Mouse (Mus musculus) hindbrain, embryonic 11.5 days (tissue): ENCODE results near the gene Ap2b1. TPM values are rescaled to one million over a fixed set of nuclear protein-coding genes. Genes with fewer than 3 reads are reported as not detected.
A peak's percentile ranks its signal among the peaks of the same experiment; 100 is the strongest.

Experiments
- ATAC-seq: fragments of 200-750 bp; cut with Nextera tagmentation; 2 replicates; pipeline ENCODE4 v1.8.0; 2017; ENCODE audit warnings: mild to moderate bottlenecking, moderate TSS enrichment, moderate library complexity; ENCODE audit not compliant: low FRiP score
- DNase-seq: peaks from one replicate; pipeline ENCODE4 v3.0.0-alpha.2; 2015; ENCODE audit warnings: low spot score
- H3K27ac ChIP-seq: fragments of 300-500 bp; sonication (generic); 2 replicates; pipeline ENCODE4 v1.5.1; 2014; ENCODE audit warnings: mild to moderate bottlenecking, low read depth, low read length
- H3K27me3 ChIP-seq: fragments of 300-500 bp; sonication (generic); 2 replicates; pipeline ENCODE4 v1.6.1; 2014; ENCODE audit warnings: mild to moderate bottlenecking, low read length, moderate library complexity, mixed read lengths; ENCODE audit not compliant: control insufficient read depth, insufficient read depth
- H3K36me3 ChIP-seq: fragments of 300-500 bp; sonication (generic); 2 replicates; pipeline ENCODE4 v1.6.1; 2014; ENCODE audit warnings: mild to moderate bottlenecking, low read length, moderate library complexity, mixed read lengths; ENCODE audit not compliant: control insufficient read depth, insufficient read depth
- H3K4me1 ChIP-seq: fragments of 300-500 bp; sonication (generic); replicated peaks from 2 replicates; pipeline ENCODE4 v1.6.1; 2014; ENCODE audit warnings: low read length, mixed read lengths; ENCODE audit not compliant: control insufficient read depth, insufficient read depth
- H3K4me2 ChIP-seq: fragments of 300-500 bp; sonication (generic); replicated peaks from 2 replicates; pipeline ENCODE4 v1.6.1; 2014; ENCODE audit warnings: mild to moderate bottlenecking, low read depth, low read length
- H3K4me3 ChIP-seq: fragments of 300-500 bp; sonication (generic); 2 replicates; pipeline ENCODE4 v1.5.1; 2014; ENCODE audit warnings: low read depth, low read length
- H3K9ac ChIP-seq: fragments of 300-500 bp; sonication (generic); 2 replicates; pipeline ENCODE4 v1.6.1; 2014; ENCODE audit warnings: low read depth, low read length
- H3K9me3 ChIP-seq: fragments of 300-500 bp; sonication (generic); 2 replicates; pipeline ENCODE4 v1.6.1; 2016; ENCODE audit warnings: low read length; ENCODE audit not compliant: control insufficient read depth
- WGBS: fragments of 180-500 bp; shearing (Covaris S2); extraction: QIAGEN DNeasy Blood & Tissue Kit; methylation state at CpG from one replicate; pipeline ENCODE4 v1.1.7; 2014; 5-methylcytosine and 5-hydroxymethylcytosine counted together
- polyA plus RNA-seq: library from polyadenylated mRNA; unstranded; fragments of >200 nt; fragmentation: Nextera tagmentation; extraction: Ambion mirVana; gene quantifications from 2 replicates; pipeline ENCODE4 v1.2.1, GENCODE M21; 2014

Gene Ap2b1
- polyA plus RNA-seq, 1 experiment from 2014 or later = 121 TPM

GRCm38 (mm10) chr11:83357421-83357820 is 58.6 kb downstream of the Ap2b1 start:
- 64% methylated on average over 3 of the region's 3 CpGs for WGBS

DNA sequence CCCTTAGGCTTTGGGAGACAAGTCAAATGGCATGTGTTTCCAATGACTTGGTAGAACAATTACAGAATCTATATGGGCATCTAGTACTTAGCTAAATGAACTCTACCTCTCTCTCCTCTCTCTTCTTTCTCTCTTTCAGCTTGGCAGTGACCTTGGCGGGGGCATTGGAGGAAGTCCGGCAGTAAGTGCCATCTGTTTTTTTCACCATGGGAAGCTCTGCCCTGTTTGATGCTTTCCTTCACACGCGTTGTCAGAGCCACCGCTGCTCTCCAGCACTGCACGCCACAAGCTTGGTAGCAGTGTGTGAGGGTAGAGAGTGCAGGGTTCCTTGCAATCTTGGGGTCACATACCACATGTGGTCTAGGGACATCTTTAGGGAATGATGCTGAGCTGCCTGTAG is 65.8 kb downstream of the Ap2b1 start:
- 95% methylated on average over 6 of the region's 6 CpGs for WGBS
- Histone ChIP-seq H3K4me2 (no peak overlapping the region), H3K27ac (no peak overlapping the region), H3K4me3 (no peak overlapping the region), H3K9ac (no peak overlapping the region), H3K4me1 (no peaks in the 10 kb centered on the region), H3K27me3 (no peaks in the 10 kb centered on the region), H3K36me3 (peaks cover 8% of the 10 kb centered on the region; the same call in 1 of the 2 replicates), H3K9me3 (no peaks in the 10 kb centered on the region)
- no peak for ATAC-seq
- DNase-seq = no peak

More at GRCm38 (mm10) chr11:83357421-83357820, 58.6 kb downstream of the Ap2b1 start:
- Histone ChIP-seq H3K4me3 (no peak overlapping the region), H3K4me2 (no peak overlapping the region), H3K27me3 (no peaks in the 10 kb centered on the region), H3K9ac (no peak overlapping the region), H3K36me3 (0 out of 2 replicates have a peak, but pooled peaks cover under 1% of the 10 kb centered on the region), H3K4me1 (no peaks in the 10 kb centered on the region), H3K9me3 (no peaks in the 10 kb centered on the region), H3K27ac (no peak overlapping the region)
- no peak for ATAC-seq
- DNase-seq = peak; percentile 41

DNA sequence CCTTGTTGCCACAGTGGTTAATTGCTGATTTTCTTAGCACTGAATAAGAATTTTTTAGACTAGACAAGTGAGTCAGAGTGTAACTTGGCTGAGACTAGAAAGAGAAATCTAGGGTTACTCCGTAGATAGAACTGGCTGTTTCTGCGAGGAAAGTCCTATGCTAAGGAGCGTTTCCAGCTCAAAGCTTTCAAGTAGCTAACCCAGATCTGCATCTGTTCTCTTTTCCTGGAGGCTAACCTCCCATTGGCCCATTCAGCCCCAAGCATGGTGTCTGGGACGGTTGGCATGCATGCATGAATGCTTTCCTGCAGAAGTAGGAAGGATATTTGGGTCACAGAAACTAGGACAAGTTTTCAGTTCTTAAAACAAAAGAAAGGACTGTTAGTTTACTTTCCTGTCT is 72.4 kb downstream of the Ap2b1 start:
- Histone ChIP-seq H3K27ac (no peak overlapping the region), H3K4me2 (no peak overlapping the region), H3K27me3 (no peaks in the 10 kb centered on the region), H3K9ac (no peak overlapping the region), H3K9me3 (no peaks in the 10 kb centered on the region), H3K4me3 (no peak overlapping the region), H3K36me3 (peaks cover 10% of the 10 kb centered on the region; the same call in 1 of the 2 replicates), H3K4me1 (no peaks in the 10 kb centered on the region)
- DNase-seq = no peak
- ATAC-seq = no peak
- 88% methylated on average over 4 of the region's 4 CpGs for WGBS

DNA sequence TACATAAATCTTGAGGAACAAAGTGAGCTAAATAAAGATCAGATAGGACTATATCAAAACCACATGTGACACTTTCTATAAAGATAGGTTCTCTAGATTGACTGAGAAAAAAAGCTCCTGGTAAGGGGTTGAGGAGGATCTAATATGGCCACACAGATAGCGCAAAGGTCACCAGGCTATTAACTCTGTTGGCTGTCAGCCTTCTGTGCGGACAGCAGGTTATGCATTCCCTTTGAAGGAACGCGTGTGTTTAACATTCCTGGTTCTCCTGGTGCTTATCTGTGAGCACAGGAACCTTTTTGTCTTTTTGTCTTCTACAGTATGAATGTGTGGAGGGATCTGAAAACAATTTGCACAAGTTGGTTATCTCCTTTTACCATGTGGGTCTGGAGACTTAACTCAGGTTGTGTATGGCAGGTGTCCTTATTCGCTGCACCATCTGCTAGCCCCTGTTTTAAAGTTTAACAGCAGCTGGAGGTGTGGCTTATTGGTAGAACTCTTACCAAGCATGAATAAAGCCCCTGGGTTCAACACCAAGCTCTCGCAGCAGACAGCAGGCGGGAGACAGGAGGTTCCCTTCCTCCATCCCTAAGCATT is 81.0 kb downstream of the Ap2b1 start:
- H3K36me3 ChIP-seq = no peaks in the 10 kb centered on the region
- no peak for ATAC-seq

GRCm38 (mm10) chr11:83382876-83383531 is 84.2 kb downstream of the Ap2b1 start:
- Histone ChIP-seq H3K36me3 (no peaks in the 10 kb centered on the region), H3K27ac (no peak overlapping the region; the same call in 1 of the 2 replicates), H3K9ac (no peak overlapping the region), H3K27me3 (no peaks in the 10 kb centered on the region), H3K4me1 (no peaks in the 10 kb centered on the region), H3K4me3 (no peak overlapping the region), H3K9me3 (no peaks in the 10 kb centered on the region), H3K4me2 (no peak overlapping the region)
- ATAC-seq = peak; percentile 56
- 57% methylated on average over 9 of the region's 9 CpGs for WGBS
- DNase-seq = peak; percentile 34

More for the DNA sequence above, 81.0 kb downstream of the Ap2b1 start:
- Histone ChIP-seq H3K4me2 (no peak overlapping the region), H3K9me3 (no peaks in the 10 kb centered on the region), H3K4me3 (no peak overlapping the region), H3K27me3 (no peaks in the 10 kb centered on the region), H3K4me1 (no peaks in the 10 kb centered on the region), H3K27ac (no peak overlapping the region), H3K9ac (no peak overlapping the region)
- 86% methylated on average over 7 of the region's 7 CpGs for WGBS
- DNase-seq = no peak

DNA sequence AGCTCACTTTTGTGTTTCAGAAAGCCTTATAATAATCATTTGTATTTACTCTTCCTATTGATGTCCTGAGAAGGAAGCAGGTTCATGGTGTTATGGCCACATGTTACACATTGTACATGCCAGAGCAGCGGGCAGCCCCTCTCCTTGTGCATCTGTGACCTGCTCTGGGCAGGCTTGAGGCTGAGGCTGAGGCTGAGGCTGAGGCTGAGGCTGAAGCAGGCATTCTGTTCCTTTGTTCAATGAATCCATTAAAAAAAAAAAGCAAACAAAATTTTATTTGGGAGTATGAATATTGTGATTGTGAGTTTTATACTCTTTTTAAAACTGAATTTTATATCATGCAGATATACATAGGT is 84.7 kb downstream of the Ap2b1 start:
- no peaks in the 10 kb centered on the region for H3K4me1 ChIP-seq
- H3K27me3 ChIP-seq = no peaks in the 10 kb centered on the region
- H3K27ac ChIP-seq = no peak overlapping the region; the same call in 1 of the 2 replicates
- WGBS = 84% methylated on average over 1 of the region's 1 CpGs
- H3K4me3 ChIP-seq = no peak overlapping the region
- H3K4me2 ChIP-seq = no peak overlapping the region
- no peaks in the 10 kb centered on the region for H3K9me3 ChIP-seq
- H3K36me3 ChIP-seq = no peaks in the 10 kb centered on the region
- no peak for DNase-seq
- ATAC-seq = no peak
- no peak overlapping the region for H3K9ac ChIP-seq

DNA sequence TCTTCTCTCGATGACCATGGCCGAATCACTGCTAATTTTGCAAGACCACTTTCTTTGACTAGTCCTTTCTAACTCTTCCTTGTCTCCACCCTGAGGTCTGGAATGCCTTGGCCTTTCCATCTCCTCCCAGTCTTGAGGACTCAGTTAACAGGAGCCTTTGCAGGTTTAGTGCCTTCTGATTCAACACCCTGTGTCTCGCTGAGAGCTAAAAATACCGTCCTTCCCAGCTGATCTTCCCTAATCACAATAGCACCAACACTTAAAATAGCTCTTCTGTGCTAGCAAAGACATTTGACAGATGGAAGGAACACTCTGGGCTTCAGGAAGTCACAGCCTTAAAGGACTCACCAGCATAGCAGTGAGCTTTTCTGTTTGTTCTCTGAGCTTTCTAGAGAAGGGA is 94.2 kb downstream of the Ap2b1 start:
- no peak for ATAC-seq
- WGBS = 92% methylated on average over 4 of the region's 4 CpGs
- Histone ChIP-seq H3K36me3 (peaks cover 2% of the 10 kb centered on the region; the same call in 1 of the 2 replicates), H3K9me3 (no peaks in the 10 kb centered on the region), H3K4me1 (no peaks in the 10 kb centered on the region), H3K4me3 (no peak overlapping the region), H3K27me3 (no peaks in the 10 kb centered on the region), H3K27ac (no peak overlapping the region), H3K9ac (no peak overlapping the region), H3K4me2 (no peak overlapping the region)
- DNase-seq = no peak

DNA sequence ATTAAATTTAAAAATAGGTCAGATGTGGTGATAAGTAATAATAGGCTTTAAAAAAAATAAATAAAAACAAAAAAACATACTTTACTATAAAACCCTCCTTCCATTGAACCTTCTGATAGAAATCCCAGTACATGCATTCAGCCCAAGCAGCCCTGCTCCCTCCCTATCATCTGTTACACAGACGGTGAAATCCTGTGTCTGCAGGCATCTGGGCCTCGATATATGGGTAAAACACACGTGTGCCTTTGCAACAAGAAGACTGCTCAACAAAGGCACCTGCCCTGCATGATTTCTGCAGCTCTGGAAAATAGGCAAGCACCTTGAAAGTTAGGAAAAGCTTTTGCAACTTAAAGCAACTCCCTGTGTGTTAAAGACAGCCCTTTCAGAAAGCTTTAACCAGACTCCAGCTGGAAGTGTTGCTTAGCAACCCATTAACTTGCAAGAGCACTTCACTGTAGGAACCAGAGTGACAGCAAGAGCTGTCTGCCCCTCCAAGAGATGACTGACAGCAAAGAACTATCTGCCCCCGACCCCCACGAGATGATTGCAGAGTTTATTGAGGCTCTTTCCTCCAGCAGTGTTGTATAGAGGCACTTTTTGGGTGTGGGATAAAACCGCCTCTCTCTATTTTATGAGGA is 96.1 kb downstream of the Ap2b1 start:
- DNase-seq = peak; percentile 45
- Histone ChIP-seq H3K4me1 (no peaks in the 10 kb centered on the region), H3K9me3 (no peaks in the 10 kb centered on the region), H3K27me3 (no peaks in the 10 kb centered on the region), H3K27ac (no peak overlapping the region), H3K4me3 (no peak overlapping the region), H3K36me3 (peaks cover 2% of the 10 kb centered on the region; the same call in 1 of the 2 replicates), H3K9ac (no peak overlapping the region), H3K4me2 (no peak overlapping the region)
- 23% methylated on average over 6 of the region's 6 CpGs for WGBS
- 0 out of 2 replicates have a peak, but pooled peaks have one; percentile 30 for ATAC-seq
